Mouse (Mus musculus): ENCODE measurements around the gene Ube2s. TPM values are rescaled to one million over a fixed set of nuclear protein-coding genes. Genes with fewer than 3 reads are reported as not detected.

Gene Ube2s
- total RNA-seq, 4 experiments from 2014 or later = 92.3 to 102 (median 95.8) TPM

- no peak for DNase-seq (ENCODE audit: low spot score in 2 of 2)
Measured at GRCm38 (mm10) chr7:4777851-4778637, 34.3 kb downstream of the Ube2s start.

- DNase-seq (ENCODE audit: low spot score in 2 of 2) = peak in 1 of 2 experiments; percentile 44
Measured at GRCm38 (mm10) chr7:4776861-4777830, 35.2 kb downstream of the Ube2s start.

- no peak for DNase-seq (ENCODE audit: low spot score in 2 of 2)
Measured at GRCm38 (mm10) chr7:4776131-4776530, 36.3 kb downstream of the Ube2s start.

GRCm38 (mm10) chr7:4771202-4771601, 41.2 kb downstream of the Ube2s start, which contains the start of gene Fam71e2:
Gene Fam71e2, minus strand, starts transcription at chr7:4771302.
- DNase-seq (ENCODE audit: low spot score in 2 of 2) = no peak

- DNase-seq (ENCODE audit: low spot score in 2 of 2) = no peak
Measured at GRCm38 (mm10) chr7:4764946-4765710, 47.3 kb downstream of the Ube2s start.

- no peak for DNase-seq (ENCODE audit: low spot score in 2 of 2)
Measured at GRCm38 (mm10) chr7:4759670-4760069, 52.7 kb downstream of the Ube2s start.

- DNase-seq (ENCODE audit: low spot score in 2 of 2) = peak in 1 of 2 experiments; percentile 52
Measured at GRCm38 (mm10) chr7:4752821-4753570, 59.4 kb downstream of the Ube2s start, which contains the start of gene Cox6b2. Gene Cox6b2, minus strand, starts transcription at chr7:4753094.

GRCm38 (mm10) chr7:4751971-4752820, 60.2 kb downstream of the Ube2s start:
- no peak for DNase-seq (ENCODE audit: low spot score in 2 of 2)

GRCm38 (mm10) chr7:4749169-4749568, 63.2 kb downstream of the Ube2s start:
- no peak for DNase-seq (ENCODE audit: low spot score in 2 of 2)

GRCm38 (mm10) chr7:4748321-4748720, 64.1 kb downstream of the Ube2s start:
- no peak for DNase-seq (ENCODE audit: low spot score in 2 of 2)

- DNase-seq (ENCODE audit: low spot score in 2 of 2) = no peak
Measured at GRCm38 (mm10) chr7:4747156-4747899, 65.1 kb downstream of the Ube2s start.

GRCm38 (mm10) chr7:4746326-4746980, 65.9 kb downstream of the Ube2s start:
- no peak for DNase-seq (ENCODE audit: low spot score in 2 of 2)

- DNase-seq (ENCODE audit: low spot score in 2 of 2) = no peak
Measured at GRCm38 (mm10) chr7:4744886-4745285, 67.5 kb downstream of the Ube2s start.

Other genes starting within 250 kb of the Ube2s start
- gene Ptprh, start 208.5 kb downstream of the Ube2s start, total RNA-seq (2022) = not detected
- 1 to 10 TPM; 1.4 to 2.3 (median 2.0) TPM for gene Tmem86b, start 181.2 kb downstream of the Ube2s start, total RNA-seq (2022)
- gene Ppp6r1, start 153.6 kb downstream of the Ube2s start, total RNA-seq (2022) = 10 to 100 TPM; 48.2 to 53.4 (median 49.4) TPM
- gene Hspbp1, start 127.5 kb downstream of the Ube2s start, total RNA-seq (2022) = 10 to 100 TPM; 23.4 to 28.8 (median 24.4) TPM
- gene Brsk1, start 122.0 kb downstream of the Ube2s start, total RNA-seq (2022) = under 1 TPM; 0.13 to 0.49 (median 0.39) TPM
- not detected for gene Tmem150b, start 87.3 kb downstream of the Ube2s start, total RNA-seq (2022)
- gene Kmt5c, start 72.5 kb downstream of the Ube2s start, total RNA-seq (2022) = 1 to 10 TPM; 3.5 to 5.2 (median 4.8) TPM
- gene Cox6b2, start 59.5 kb downstream of the Ube2s start, total RNA-seq (2022) = not detected
- gene Fam71e2, start 41.3 kb downstream of the Ube2s start, total RNA-seq (2022) = not detected
- not detected for gene Il11, start 29.7 kb downstream of the Ube2s start, total RNA-seq (2022)
- not detected for gene Tmem190, start 29.7 kb downstream of the Ube2s start, total RNA-seq (2022)
- gene Tmem238, start 22.9 kb downstream of the Ube2s start, total RNA-seq (2022) = 10 to 100 TPM in 1 of 4 experiments, 1 to 10 TPM in 3; 6.0 to 12.3 (median 7.4) TPM
- gene Rpl28, start 19.7 kb downstream of the Ube2s start, total RNA-seq (2022) = 100 to 1,000 TPM; 347 to 558 (median 433) TPM
- gene Shisa7, start 32.1 kb upstream of the Ube2s start, total RNA-seq (2022) = not detected
- gene Isoc2b, start 57.7 kb upstream of the Ube2s start, total RNA-seq (2022) = 1 to 10 TPM; 3.5 to 5.0 (median 3.8) TPM
- gene Isoc2a, start 64.6 kb upstream of the Ube2s start, total RNA-seq (2022) = 10 to 100 TPM; 23.6 to 32.4 (median 28.2) TPM
- under 1 TPM in 3 of 4 experiments, not detected in 1; 0.29 to 0.81 (median 0.48) TPM for gene Gm36210, start 93.9 kb upstream of the Ube2s start, total RNA-seq (2022)
- gene Zfp628, start 102.6 kb upstream of the Ube2s start, total RNA-seq (2022) = 10 to 100 TPM in 2 of 4 experiments, 1 to 10 TPM in 2; 8.3 to 10.7 (median 9.7) TPM
- gene Nat14, start 109.4 kb upstream of the Ube2s start, total RNA-seq (2022) = 1 to 10 TPM; 4.2 to 5.2 (median 4.6) TPM
- gene Ssc5d, start 113.2 kb upstream of the Ube2s start, total RNA-seq (2022) = 1 to 10 TPM; 1.9 to 4.6 (median 2.5) TPM
- gene Sbk2, start 151.8 kb upstream of the Ube2s start, total RNA-seq (2022) = 10 to 100 TPM; 55.4 to 88.7 (median 62.8) TPM
- 1 to 10 TPM in 3 of 4 experiments, under 1 TPM in 1; 0.58 to 1.6 (median 1.1) TPM for gene Sbk3, start 158.6 kb upstream of the Ube2s start, total RNA-seq (2022)
- 1 to 10 TPM; 7.1 to 9.8 (median 8.7) TPM for gene Zfp579, start 183.6 kb upstream of the Ube2s start, total RNA-seq (2022)
- gene Zfp524, start 201.8 kb upstream of the Ube2s start, total RNA-seq (2022) = 10 to 100 TPM in 2 of 4 experiments, 1 to 10 TPM in 2; 8.3 to 11.7 (median 10.2) TPM
- 10 to 100 TPM; 22.4 to 25.7 (median 24.6) TPM for gene Fiz1, start 202.1 kb upstream of the Ube2s start, total RNA-seq (2022)
- not detected for gene Gm44973, start 202.9 kb upstream of the Ube2s start, total RNA-seq (2022)
- 10 to 100 TPM; 12.4 to 16.3 (median 13.7) TPM for gene Zfp865, start 207.8 kb upstream of the Ube2s start, total RNA-seq (2022)
- not detected for gene Ccdc106, start 208.0 kb upstream of the Ube2s start, total RNA-seq (2022)
- not detected for gene 4632433K11Rik, start 221.5 kb upstream of the Ube2s start, total RNA-seq (2022)
- gene Zfp784, start 225.9 kb upstream of the Ube2s start, total RNA-seq (2022) = 1 to 10 TPM; 2.3 to 3.0 (median 2.7) TPM
- 1 to 10 TPM; 1.5 to 3.7 (median 3.1) TPM for gene Zfp580, start 238.9 kb upstream of the Ube2s start, total RNA-seq (2022)
- gene U2af2, start 249.6 kb upstream of the Ube2s start, total RNA-seq (2022) = 10 to 100 TPM; 38.2 to 52.9 (median 47.0) TPM